ENCODE assay signal across 9 mouse cellular contexts in genomic region chr11:94429011-94429651, GRCm38 (mm10). TPM values are rescaled to one million over a fixed set of nuclear protein-coding genes. Genes with fewer than 3 reads are reported as not detected.
DNase-seq lines count a peak whose midpoint lies in the region; ATAC-seq lines count a peak whose summit lies in the region.
"Had no signal": no experiment of that assay in that cellular context is flagged by ENCODE, and none has a peak within 500 bp of the region (broad histone marks: within the 10 kb centered on the region; RNA-seq: fewer than 3 reads in every experiment).

No protein-coding gene starts in this region.

- no peak for DNase-seq in heart, adult 8-10 months (ENCODE audit: low spot score)
- DNase-seq in embryo, embryonic 10 days (ENCODE audit: low spot score): peak; percentile 64
- DNase-seq in frontal cortex, postnatal 36 days (ENCODE audit: low spot score in 2 of 2): no peak
- no peak for DNase-seq in spleen, postnatal 10 days (ENCODE audit: low spot score in 2 of 2)
- no peak for DNase-seq in testis, postnatal 10 days (ENCODE audit: low spot score)

- H3K9ac ChIP-seq in heart, embryonic 14.5 days (ENCODE audit: low read length): no peak overlapping the region
- H3K9ac ChIP-seq in hindbrain, embryonic 15.5 days: no peak overlapping the region
- no peak overlapping the region for H3K9ac ChIP-seq in midbrain, embryonic 13.5 days (replicated peaks)

- ATAC-seq in heart, embryonic 14.5 days (ENCODE audit: insufficient number of reproducible peaks, insufficient read depth, low FRiP score, low read depth): no peak
- ATAC-seq in hindbrain, embryonic 15.5 days (ENCODE audit: low FRiP score, low read depth): no peak
- ATAC-seq in midbrain, embryonic 13.5 days: peak; percentile 28; the same call in 1 of the 2 replicates

- H3K36me3 ChIP-seq in heart, embryonic 14.5 days (ENCODE audit: control insufficient read depth, insufficient read depth, low read length): no peaks in the 10 kb centered on the region
- peaks cover 39% of the 10 kb centered on the region; the same call in 1 of the 2 replicates for H3K36me3 ChIP-seq in hindbrain, embryonic 15.5 days
- H3K36me3 ChIP-seq in midbrain, embryonic 13.5 days: peaks cover 62% of the 10 kb centered on the region

- peaks cover 30 to 34% of the 10 kb centered on the region in 2 experiments for H3K4me1 ChIP-seq in heart, embryonic 14.5 days (ENCODE audit: control insufficient read depth in 2 of 2, insufficient read depth in 2 of 2, low read length in 2 of 2)
- H3K4me1 ChIP-seq in hindbrain, embryonic 15.5 days (replicated peaks): peaks cover 34% of the 10 kb centered on the region
- peaks cover 50% of the 10 kb centered on the region for H3K4me1 ChIP-seq in midbrain, embryonic 13.5 days (replicated peaks)

- no peaks in the 10 kb centered on the region for H3K9me3 ChIP-seq in heart, embryonic 14.5 days (ENCODE audit: control insufficient read depth, low read length)
- no peaks in the 10 kb centered on the region for H3K9me3 ChIP-seq in hindbrain, embryonic 15.5 days
- H3K9me3 ChIP-seq in midbrain, embryonic 13.5 days: no peaks in the 10 kb centered on the region

- peak overlapping the region; percentile 17 to 76; a peak in 3 of 4 replicates for H3K27ac ChIP-seq in heart, embryonic 14.5 days (replicated peaks in 1 of 2; ENCODE audit: control insufficient read depth in 1 of 2, insufficient read depth in 1 of 2, low read depth in 2 of 2, low read length in 2 of 2)
- H3K27ac ChIP-seq in hindbrain, embryonic 15.5 days (replicated peaks): peak overlapping the region; percentile 64
- peak overlapping the region; percentile 80 for H3K27ac ChIP-seq in midbrain, embryonic 13.5 days

- peak overlapping the region; percentile 32 for H3K4me2 ChIP-seq in heart, embryonic 14.5 days (ENCODE audit: low read length)
- H3K4me2 ChIP-seq in hindbrain, embryonic 15.5 days: no peak overlapping the region
- H3K4me2 ChIP-seq in midbrain, embryonic 13.5 days (replicated peaks): no peak overlapping the region

- no peak overlapping the region for H3K4me3 ChIP-seq in heart, embryonic 14.5 days (ENCODE audit: control insufficient read depth in 1 of 2, insufficient read depth in 1 of 2, low read depth in 1 of 2, low read length in 2 of 2)
- no peak overlapping the region for H3K4me3 ChIP-seq in hindbrain, embryonic 15.5 days
- no peak overlapping the region for H3K4me3 ChIP-seq in midbrain, embryonic 13.5 days (replicated peaks)

- WGBS in heart, embryonic 14.5 days: 8% methylated on average over 9 of the region's 9 CpGs
- 18% methylated on average over 9 of the region's 9 CpGs for WGBS in hindbrain, embryonic 15.5 days
- WGBS in midbrain, embryonic 13.5 days: 28% methylated on average over 9 of the region's 9 CpGs

- peaks cover 17% of the 10 kb centered on the region; the same call in 1 of the 2 replicates for H3K27me3 ChIP-seq in heart, embryonic 14.5 days (ENCODE audit: control insufficient read depth, insufficient read depth, low read length)
- H3K27me3 ChIP-seq in hindbrain, embryonic 15.5 days: no peaks in the 10 kb centered on the region
- H3K27me3 ChIP-seq in midbrain, embryonic 13.5 days: no peaks in the 10 kb centered on the region

RNA-seq across cellular contexts. Expression of gene Abcc3, which starts 36.3 kb away (rescaled TPM):
- polyA plus RNA-seq in heart, embryonic 14.5 days (2014; fragmentation: Nextera tagmentation; extraction: Ambion mirVana): 0.49 and 1.2 TPM in 2 replicates
- total RNA-seq in heart, adult 8-10 months (2022): 1 to 10 TPM in 3 of 4 experiments, under 1 TPM in 1; 0.91 to 2.3 (median 1.7) TPM
- polyA plus RNA-seq in hindbrain, embryonic 15.5 days (2015; fragmentation: Nextera tagmentation; extraction: Ambion mirVana): 0.53 and 1.2 TPM in 2 replicates
- 0.46 and 0.90 TPM in 2 replicates for polyA plus RNA-seq in midbrain, embryonic 13.5 days (2015; fragmentation: Nextera tagmentation; extraction: Ambion mirVana)

RNA-seq across cellular contexts. Expression of gene Cacna1g, which starts 44.9 kb away (rescaled TPM):
- 7.7 TPM in 2 replicates for polyA plus RNA-seq in heart, embryonic 14.5 days (2014; fragmentation: Nextera tagmentation; extraction: Ambion mirVana)
- total RNA-seq in heart, adult 8-10 months (2022): 10 to 100 TPM in 3 of 4 experiments, 1 to 10 TPM in 1; 6.7 to 14.6 (median 12.5) TPM
- polyA plus RNA-seq in hindbrain, embryonic 15.5 days (2015; fragmentation: Nextera tagmentation; extraction: Ambion mirVana): 15.0 and 18.8 TPM in 2 replicates
- polyA plus RNA-seq in midbrain, embryonic 13.5 days (2015; fragmentation: Nextera tagmentation; extraction: Ambion mirVana): 10.5 and 12.4 TPM in 2 replicates

RNA-seq across cellular contexts. Expression of gene Spata20, which starts 56.8 kb away (rescaled TPM):
- not detected in 2 replicates for polyA plus RNA-seq in heart, embryonic 14.5 days (2014; fragmentation: Nextera tagmentation; extraction: Ambion mirVana)
- under 1 TPM; 0.09 to 0.63 (median 0.40) TPM for total RNA-seq in heart, adult 8-10 months (2022)
- 0.29 and 0.84 TPM in 2 replicates for polyA plus RNA-seq in hindbrain, embryonic 15.5 days (2015; fragmentation: Nextera tagmentation; extraction: Ambion mirVana)
- 0.10 TPM in 1 of 2 replicates, not detected in the other for polyA plus RNA-seq in midbrain, embryonic 13.5 days (2015; fragmentation: Nextera tagmentation; extraction: Ambion mirVana)
- total RNA-seq: adrenal gland, postnatal 25 days had no signal
